Mouse (Mus musculus): ENCODE data around the gene Mllt10.
A peak's percentile ranks its signal among the peaks of the same experiment; 100 is the strongest.

The Mllt10 gene

GRCm38 (mm10) chr2:18195691-18196396 lies 140.8 kb downstream of the Mllt10 start:
- DNase-seq (ENCODE audit: extremely low spot score) = no peak

GRCm38 (mm10) chr2:18201820-18202462 lies 146.9 kb downstream of the Mllt10 start:
- no peak for DNase-seq (ENCODE audit: extremely low spot score)

DNA sequence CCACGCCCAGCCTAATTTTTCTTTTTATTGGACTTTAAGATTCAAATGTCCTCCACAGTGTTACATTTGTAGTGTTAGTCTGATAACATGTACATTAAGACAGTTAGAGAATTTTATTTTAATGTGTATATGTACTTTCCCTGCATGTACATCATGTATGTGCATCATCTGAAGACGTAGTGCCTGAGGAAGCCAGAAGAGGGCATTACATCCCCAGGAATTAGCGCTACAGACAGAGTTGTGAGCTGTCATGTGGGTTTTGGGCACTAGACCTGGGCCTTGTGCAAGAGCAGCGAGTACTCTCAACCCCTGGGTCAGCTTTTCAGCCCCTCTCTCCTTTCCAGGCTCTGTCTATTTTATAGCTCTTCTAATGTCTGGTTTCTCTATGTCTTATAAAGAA lies 147.9 kb downstream of the Mllt10 start:
- no peak for DNase-seq (ENCODE audit: extremely low spot score)

DNA sequence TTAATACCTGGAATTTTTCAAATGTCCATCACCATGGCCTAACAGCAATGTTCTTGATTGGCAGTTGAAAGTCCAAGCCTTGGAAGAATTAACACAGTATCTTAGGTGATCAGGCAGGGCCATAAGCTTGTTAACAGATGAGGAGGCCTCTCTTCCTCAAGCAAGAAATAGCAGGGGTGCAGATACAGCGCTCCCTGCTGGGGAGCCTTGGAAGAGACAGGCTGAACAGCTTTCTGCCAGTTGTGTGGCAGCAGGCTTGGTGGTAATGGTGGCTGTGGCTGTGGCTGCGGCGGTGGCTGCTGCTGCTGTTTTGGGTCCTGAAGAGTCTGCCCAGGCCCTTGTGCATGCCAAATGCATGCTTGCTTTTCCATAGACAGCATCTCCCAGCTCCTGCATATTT lies 150.1 kb downstream of the Mllt10 start:
- DNase-seq (ENCODE audit: extremely low spot score) = peak; percentile 61

- no peak for DNase-seq (ENCODE audit: extremely low spot score)
Observed at GRCm38 (mm10) chr2:18206811-18207210, 151.8 kb downstream of the Mllt10 start.

GRCm38 (mm10) chr2:18208578-18208977 lies 153.5 kb downstream of the Mllt10 start:
- DNase-seq (ENCODE audit: extremely low spot score) = no peak

DNA sequence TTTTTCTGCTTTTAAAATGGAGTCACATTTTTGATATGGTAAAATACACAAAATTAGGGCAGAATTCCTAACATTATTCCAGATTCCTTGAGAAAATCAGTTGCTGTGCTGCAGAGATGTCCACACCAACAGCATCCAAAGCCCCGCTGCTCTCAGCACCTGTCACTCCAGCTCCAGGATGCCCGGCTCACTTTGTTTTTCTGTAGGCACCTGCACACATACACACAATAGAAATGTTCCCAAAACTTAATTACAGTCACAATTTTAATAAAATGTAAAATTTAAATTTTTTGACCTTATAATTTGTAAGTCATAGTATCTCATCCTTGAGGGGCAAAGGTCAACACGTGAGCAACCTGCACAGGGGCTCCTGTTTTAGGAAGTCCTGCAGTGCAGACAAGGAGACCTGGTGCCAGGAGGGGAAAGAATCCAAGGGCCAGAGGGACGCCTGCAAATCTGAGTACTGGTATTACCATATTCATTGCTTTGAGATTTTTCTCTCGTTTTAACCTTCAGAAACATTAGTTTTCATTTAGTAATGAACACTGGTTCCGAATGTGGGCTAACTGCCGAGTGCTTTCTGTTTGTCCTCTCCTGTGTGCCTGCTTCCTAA lies 154.3 kb downstream of the Mllt10 start:
- DNase-seq (ENCODE audit: extremely low spot score) = no peak

DNA sequence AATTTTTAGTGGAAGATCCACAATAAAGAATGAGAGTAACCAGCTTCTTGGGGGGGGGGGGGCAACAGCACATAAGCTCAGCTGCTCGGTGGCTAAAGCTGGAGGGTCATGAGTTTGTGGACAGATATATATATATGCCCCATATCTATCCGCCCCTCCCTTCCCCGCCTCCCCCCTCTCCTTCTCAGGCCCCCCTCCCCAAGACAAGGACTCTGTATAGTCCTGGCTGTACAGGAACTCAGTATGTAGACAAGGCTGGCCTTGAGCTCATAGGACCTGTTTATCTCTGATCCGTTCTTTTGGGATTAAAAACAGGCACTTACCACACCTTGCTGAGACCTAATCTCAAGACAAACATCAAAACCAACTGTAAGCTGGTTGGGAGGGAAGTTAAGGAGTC lies 154.9 kb downstream of the Mllt10 start:
- no peak for DNase-seq (ENCODE audit: extremely low spot score)

DNA sequence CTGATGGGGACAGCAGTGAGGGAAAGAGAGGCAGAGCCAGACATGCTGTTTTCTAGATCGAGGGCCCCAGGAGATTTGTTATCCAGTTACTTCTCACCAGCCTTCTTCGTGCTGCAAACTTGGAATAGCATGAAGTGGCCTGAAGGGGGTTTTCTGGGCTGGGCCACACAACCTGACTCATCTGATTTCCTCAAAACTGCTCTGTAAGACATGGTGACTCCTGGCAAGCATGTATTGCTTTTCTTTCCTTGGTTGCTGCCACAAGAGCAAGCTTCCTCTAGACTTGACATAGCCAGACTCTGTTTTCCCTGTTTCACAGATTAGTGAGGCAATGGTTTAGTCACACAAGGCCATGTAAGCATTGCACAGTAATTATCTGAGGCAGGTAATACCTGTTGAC lies 159.0 kb downstream of the Mllt10 start:
- DNase-seq (ENCODE audit: extremely low spot score) = no peak

DNA sequence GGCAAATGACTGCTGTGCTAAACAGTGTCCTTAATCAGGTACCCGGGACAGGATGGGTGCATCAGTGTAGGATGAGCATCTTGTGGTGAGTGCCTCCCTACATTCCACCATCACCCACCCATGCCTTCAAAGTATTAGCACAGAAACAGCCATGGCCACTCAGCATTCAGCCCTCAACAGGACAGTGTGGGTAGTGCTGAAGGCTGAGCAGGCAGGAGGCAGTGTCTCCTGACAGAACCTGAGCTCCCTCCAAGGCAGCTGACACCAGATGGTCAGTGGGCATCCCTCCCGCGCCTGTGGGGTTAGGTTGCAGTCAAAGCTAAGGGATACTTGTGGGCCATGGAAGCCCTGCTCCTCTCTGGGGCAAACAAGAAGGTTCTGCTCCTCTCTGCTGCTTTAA lies 162.8 kb downstream of the Mllt10 start:
- DNase-seq (ENCODE audit: extremely low spot score) = no peak

DNA sequence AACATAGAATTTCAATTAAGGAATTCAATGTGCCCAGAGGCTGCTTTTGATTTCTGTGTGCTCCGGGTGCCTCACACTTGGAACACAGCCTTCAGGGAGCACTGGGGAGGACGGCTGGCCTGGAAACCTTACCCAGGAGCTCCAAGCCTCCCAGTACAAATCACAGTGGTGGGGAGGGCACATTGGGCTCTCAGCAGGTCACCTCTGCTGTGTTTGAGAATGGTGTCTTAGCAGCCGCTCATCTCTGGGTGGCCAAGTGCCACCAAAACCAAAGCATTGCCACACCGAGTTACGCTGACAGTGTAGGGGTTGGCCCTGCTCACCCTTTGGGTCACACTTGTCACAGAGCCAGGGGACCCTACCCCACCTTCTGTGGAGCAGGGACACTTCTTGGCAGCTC lies 163.5 kb downstream of the Mllt10 start:
- DNase-seq (ENCODE audit: extremely low spot score) = no peak

DNA sequence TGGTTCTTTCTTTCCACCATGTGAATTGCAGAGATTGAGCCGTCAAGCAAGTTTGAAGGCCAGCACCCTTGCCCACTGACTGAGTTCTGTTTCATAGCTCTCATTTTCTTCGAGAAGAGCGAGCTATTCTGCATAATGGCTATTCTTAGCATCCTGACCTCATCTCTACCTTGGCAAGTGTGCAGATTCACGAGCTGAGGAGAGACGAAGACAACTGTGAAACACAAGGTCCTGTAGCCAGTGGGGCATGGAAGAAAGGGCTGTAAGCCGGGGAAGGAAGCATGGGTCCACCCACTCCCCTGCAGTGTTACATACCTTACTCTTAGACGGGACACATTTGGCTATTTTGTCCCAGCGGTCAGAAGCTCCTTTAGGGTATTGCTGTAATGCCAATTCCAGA lies 164.1 kb downstream of the Mllt10 start:
- no peak for DNase-seq (ENCODE audit: extremely low spot score)

DNA sequence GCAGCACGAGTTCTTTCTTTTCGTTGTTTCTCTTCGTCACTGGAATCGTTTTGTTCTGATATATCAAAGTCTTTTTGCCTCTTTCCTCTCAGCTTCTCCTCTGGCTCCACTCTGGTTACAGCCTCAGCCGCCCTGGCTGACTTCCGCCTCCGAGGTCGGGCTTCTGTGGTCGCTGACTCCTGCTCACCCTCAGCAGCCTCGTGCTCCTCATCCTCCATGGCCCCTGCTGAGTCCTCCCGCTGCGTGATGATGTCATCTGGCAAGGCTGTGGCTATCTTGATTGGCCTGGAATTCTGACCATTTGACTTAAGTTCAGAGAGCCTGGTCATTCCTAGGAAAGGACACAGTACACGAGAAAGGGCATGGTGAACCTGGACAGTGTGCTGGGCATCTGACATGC lies 164.5 kb downstream of the Mllt10 start:
- DNase-seq (ENCODE audit: extremely low spot score) = no peak

DNA sequence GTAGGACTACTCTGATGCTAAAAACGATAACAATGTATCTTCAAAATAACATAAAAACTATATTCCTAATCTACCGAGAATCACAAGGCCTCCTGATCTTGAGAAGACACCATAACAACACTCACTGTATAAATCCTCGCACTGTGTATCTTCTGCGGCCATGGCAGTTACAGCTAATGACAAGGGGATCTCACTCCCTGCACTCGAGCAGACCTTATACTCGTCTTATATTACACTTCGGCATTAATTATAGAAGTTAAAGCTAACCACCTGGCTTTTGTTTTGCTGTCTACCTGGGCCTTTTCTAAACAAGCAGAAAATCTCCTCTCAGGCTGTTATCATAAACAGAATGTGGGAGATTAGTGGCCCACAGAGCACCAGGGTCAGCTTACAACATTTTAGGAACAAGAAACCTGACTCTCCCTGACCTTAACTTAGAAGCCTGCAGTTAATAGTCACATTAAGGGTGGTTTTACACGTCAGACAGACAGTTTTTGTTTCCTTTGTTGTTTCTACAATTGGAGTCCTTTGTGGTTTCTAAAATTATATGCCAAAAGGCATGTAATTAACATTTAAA lies 173.5 kb downstream of the Mllt10 start:
- peak; percentile 35 for DNase-seq (ENCODE audit: extremely low spot score)

- peak; percentile 63 for DNase-seq (ENCODE audit: extremely low spot score)
Observed at GRCm38 (mm10) chr2:18229279-18229678, 174.2 kb downstream of the Mllt10 start.

DNA sequence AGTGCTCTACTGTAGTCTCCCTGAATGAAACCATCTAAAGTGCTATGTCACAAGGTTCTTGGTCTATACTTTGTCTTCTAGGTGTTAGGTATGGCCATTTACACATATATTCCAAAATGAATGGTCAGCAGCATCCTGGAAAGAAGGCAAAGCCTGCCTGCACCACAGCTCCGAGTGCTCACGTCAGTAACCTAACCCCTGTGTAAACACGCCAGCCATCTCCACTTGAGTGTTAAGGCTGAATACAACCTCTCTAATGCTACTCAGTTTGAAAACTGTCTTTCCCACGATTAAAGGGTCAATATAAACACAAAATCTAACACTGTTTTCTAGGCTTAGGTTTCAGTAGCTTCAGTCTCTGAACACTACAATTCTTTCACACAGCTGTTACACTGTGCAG lies 176.1 kb downstream of the Mllt10 start:
- no peak for DNase-seq (ENCODE audit: extremely low spot score)

GRCm38 (mm10) chr2:18232883-18233567 lies 178.0 kb downstream of the Mllt10 start:
- DNase-seq (ENCODE audit: extremely low spot score) = peak; percentile 57

DNA sequence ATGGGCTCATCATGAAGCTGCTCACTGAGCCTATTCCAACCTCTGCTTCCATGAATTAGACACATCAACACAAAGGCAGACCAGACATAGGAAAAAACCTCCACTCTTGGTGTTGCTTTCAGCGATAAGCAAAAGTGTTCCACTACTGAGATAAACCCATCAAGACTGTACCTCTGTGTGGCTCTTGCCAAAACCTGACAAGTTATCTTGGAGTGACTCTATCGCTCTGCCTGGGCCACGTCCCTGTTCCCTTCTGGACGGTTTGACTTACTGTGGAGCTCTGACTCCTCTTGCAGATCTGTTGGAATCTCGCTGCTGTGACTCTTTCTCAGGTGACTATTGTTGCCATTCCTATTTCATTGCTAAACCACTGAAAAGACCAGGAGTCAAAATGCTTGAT lies 180.5 kb downstream of the Mllt10 start:
- DNase-seq (ENCODE audit: extremely low spot score) = no peak

- no peak for DNase-seq (ENCODE audit: extremely low spot score)
Observed at GRCm38 (mm10) chr2:18249224-18249623, 194.2 kb downstream of the Mllt10 start.
